8 mouse cellular contexts compared by ENCODE assay signal in the genomic region with DNA sequence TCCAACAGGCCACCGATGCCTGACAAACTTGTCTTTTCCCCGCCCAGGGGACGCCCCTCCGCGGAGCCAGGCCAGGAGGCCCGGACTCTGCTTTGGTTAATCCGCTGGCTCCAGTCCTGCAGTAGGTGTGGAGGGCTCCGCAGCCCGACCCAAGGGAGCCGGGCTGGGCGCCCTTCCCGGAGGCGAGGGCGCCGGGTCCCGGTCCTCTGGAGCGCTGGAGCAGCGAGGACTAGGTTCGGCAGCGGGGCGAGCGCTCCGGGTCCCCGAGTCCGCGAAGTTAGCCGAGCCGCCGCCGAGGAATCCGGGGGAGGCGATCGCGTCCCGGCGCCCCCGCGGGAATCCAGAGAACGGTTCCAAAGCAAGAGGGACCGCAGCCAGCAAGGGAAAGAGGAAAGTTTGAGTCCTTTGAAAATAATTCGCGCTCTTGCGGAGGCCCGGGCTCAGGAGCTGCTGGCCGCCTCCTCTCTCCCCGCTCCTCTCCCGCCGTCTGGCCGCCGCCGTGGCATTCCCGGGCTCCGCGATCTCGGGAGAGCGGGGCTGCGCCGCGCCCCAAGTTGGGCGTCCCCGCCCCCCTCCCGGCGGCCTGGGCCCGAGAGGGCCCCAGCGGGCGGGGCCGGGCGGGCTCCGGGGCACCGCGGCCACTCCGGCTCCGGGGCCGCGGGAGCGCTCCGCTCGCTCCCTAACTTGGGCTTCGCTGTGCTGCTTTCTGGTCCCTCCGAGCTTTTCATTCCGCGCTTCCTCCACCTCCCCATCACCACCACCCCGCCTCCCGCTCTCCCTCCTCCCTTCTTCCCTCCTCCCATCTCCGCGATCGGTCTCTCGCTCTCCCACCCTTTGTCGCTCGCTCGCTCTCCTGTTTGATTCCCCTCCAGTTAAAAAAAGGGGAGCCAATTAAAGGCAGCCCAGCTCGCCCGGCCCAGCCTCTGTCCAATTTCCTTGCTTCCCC.
DNase-seq lines count a peak whose midpoint lies in the region; ATAC-seq and TF ChIP-seq lines count a peak whose summit lies in the region.

No protein-coding gene starts in this region.

- WGBS in spleen, adult 2 months: 1% methylated on average over 73 of the region's 93 CpGs
- WGBS in hindbrain, postnatal 0 days: 1% methylated on average over 83 of the region's 93 CpGs
- under 1% methylated on average over 87 of the region's 93 CpGs for WGBS in limb, embryonic 12.5 days

- no peaks in the 10 kb centered on the region for H3K36me3 ChIP-seq in spleen, adult 2 months (ENCODE audit: control insufficient read depth, insufficient read depth, low read length)
- H3K36me3 ChIP-seq in hindbrain, postnatal 0 days (ENCODE audit: insufficient read depth, low read length): no peaks in the 10 kb centered on the region
- no peaks in the 10 kb centered on the region for H3K36me3 ChIP-seq in limb, embryonic 12.5 days

- peak overlapping the region; percentile 37; the same call in 1 of the 2 replicates for H3K4me3 ChIP-seq in spleen, adult 2 months (ENCODE audit: extremely low read depth, insufficient read depth, insufficient read length)
- peak overlapping the region; percentile 62 for H3K4me3 ChIP-seq in hindbrain, postnatal 0 days (ENCODE audit: low read length)
- peak overlapping the region; percentile 65 for H3K4me3 ChIP-seq in limb, embryonic 12.5 days (replicated peaks)

- ATAC-seq in hindbrain, postnatal 0 days: peak; percentile 65
- 0 out of 2 replicates have a peak, but pooled peaks have one; percentile 6 for ATAC-seq in limb, embryonic 12.5 days (ENCODE audit: insufficient number of reproducible peaks, insufficient read depth, low FRiP score, low TSS enrichment, low read depth)
- no peak; the same call in 1 of the 2 replicates for ATAC-seq in granulocyte monocyte progenitor cell, adult 5-6 weeks (replicated peaks; ENCODE audit: poor library complexity, severe bottlenecking)

- H3K9me3 ChIP-seq in hindbrain, postnatal 0 days (ENCODE audit: low read length): no peaks in the 10 kb centered on the region
- no peaks in the 10 kb centered on the region for H3K9me3 ChIP-seq in limb, embryonic 12.5 days

- no peak for TF ChIP-seq CTCF in spleen, adult 2 months (IDR thresholded peaks at IDR 0.05; ENCODE audit: extremely low read depth, insufficient read depth, insufficient read length, insufficient replicate concordance)
- TF ChIP-seq CTCF in hindbrain, postnatal 0 days (IDR thresholded peaks at IDR 0.05; ENCODE audit: low read depth): no peak

- no peak for DNase-seq in spleen, adult 2 months (ENCODE audit: low read depth in 1 of 2, low spot score in 2 of 2)
- no peak for DNase-seq in spleen, adult 12 weeks (ENCODE audit: low spot score)
- DNase-seq in cerebellum, adult 8-10 months: peak; percentile 41
- DNase-seq in frontal cortex, postnatal 14 days (ENCODE audit: low spot score in 2 of 2): peak; percentile 22 to 55
- peak; percentile 87 for DNase-seq in hindbrain, postnatal 0 days (ENCODE audit: low spot score)
- peak; percentile 37 for DNase-seq in naive thymus-derived CD4-positive, alpha-beta T cell, adult 2 months (ENCODE audit: low read depth)

- H3K27me3 ChIP-seq in spleen, adult 2 months (ENCODE audit: control insufficient read depth, insufficient read depth, low read length): peaks cover 35% of the 10 kb centered on the region
- no peaks in the 10 kb centered on the region for H3K27me3 ChIP-seq in hindbrain, postnatal 0 days (ENCODE audit: insufficient read depth, low read length)
- H3K27me3 ChIP-seq in limb, embryonic 12.5 days: peaks cover 89% of the 10 kb centered on the region

- no peak overlapping the region for H3K27ac ChIP-seq in spleen, adult 2 months (ENCODE audit: insufficient read depth, low read length)
- H3K27ac ChIP-seq in hindbrain, postnatal 0 days: peak overlapping the region; percentile 86
- peak overlapping the region; percentile 67 for H3K27ac ChIP-seq in limb, embryonic 12.5 days

- TF ChIP-seq POLR2A in spleen, adult 2 months (IDR thresholded peaks at IDR 0.05; ENCODE audit: low read depth, low read length): no peak

- peak overlapping the region; percentile 93 for H3K4me2 ChIP-seq in hindbrain, postnatal 0 days (ENCODE audit: low read depth, low read length)
- peak overlapping the region; percentile 98 for H3K4me2 ChIP-seq in limb, embryonic 12.5 days

- H3K9ac ChIP-seq in hindbrain, postnatal 0 days (replicated peaks; ENCODE audit: low read length): peak overlapping the region; percentile 59
- H3K9ac ChIP-seq in limb, embryonic 12.5 days (replicated peaks): peak overlapping the region; percentile 83

- peaks cover 9% of the 10 kb centered on the region for H3K4me1 ChIP-seq in spleen, adult 2 months (ENCODE audit: control insufficient read depth, insufficient read depth, insufficient read length)
- H3K4me1 ChIP-seq in hindbrain, postnatal 0 days (ENCODE audit: insufficient read depth, low read length): peaks cover 30% of the 10 kb centered on the region
- peaks cover 56% of the 10 kb centered on the region for H3K4me1 ChIP-seq in limb, embryonic 12.5 days (replicated peaks)

Comparison
In these comparisons a context has a peak if more than half of its experiments do, and no peak if none do; other contexts are left out.
1. DNase-seq: peak in cerebellum, adult 8-10 months (single experiment), frontal cortex, postnatal 14 days (2 of 2), hindbrain, postnatal 0 days (single experiment) and naive thymus-derived CD4-positive, alpha-beta T cell, adult 2 months (single experiment); none in spleen, adult 2 months (0 of 2) and spleen, adult 12 weeks (single experiment).
2. Peak in every context shown above with its lines, with median percentiles within 50 percentile points of each other: H3K4me3 ChIP-seq.